Mouse (Mus musculus) stomach, postnatal 0 days (tissue): Measurements from ENCODE around the gene Ripor2. TPM values are rescaled to one million over a fixed set of nuclear protein-coding genes. Genes with fewer than 3 reads are reported as not detected.
A peak's percentile ranks its signal among the peaks of the same experiment; 100 is the strongest.

Experiments
- ATAC-seq: fragments of 200-750 bp; cut with Nextera tagmentation; 2 replicates; pipeline ENCODE4 v1.8.0; 2017; ENCODE audit not compliant: low FRiP score, low TSS enrichment
- DNase-seq: peaks from one replicate; pipeline ENCODE4 v3.0.0-alpha.2; 2016; ENCODE audit warnings: low spot score
- H3K27ac ChIP-seq: fragments of 300-500 bp; sonication (generic); replicated peaks from 2 replicates; pipeline ENCODE4 v1.5.1; 2014; ENCODE audit warnings: mild to moderate bottlenecking, control low read depth
- H3K27me3 ChIP-seq: fragments of 300-500 bp; sonication (generic); 2 replicates; pipeline ENCODE4 v1.6.1; 2014; ENCODE audit warnings: low read length; ENCODE audit not compliant: control insufficient read depth, insufficient read depth
- H3K36me3 ChIP-seq: fragments of 300-500 bp; sonication (generic); 2 replicates; pipeline ENCODE4 v1.6.1; 2014; ENCODE audit warnings: low read length, mixed read lengths; ENCODE audit not compliant: control insufficient read depth, insufficient read depth
- H3K4me1 ChIP-seq: fragments of 300-500 bp; sonication (generic); replicated peaks from 2 replicates; pipeline ENCODE4 v1.6.1; 2014; ENCODE audit warnings: antibody characterized with exemption; ENCODE audit not compliant: control insufficient read depth, insufficient read depth
- H3K4me2 ChIP-seq: fragments of 300-500 bp; sonication (generic); replicated peaks from 2 replicates; pipeline ENCODE4 v1.6.1; 2014; ENCODE audit warnings: low read depth, mild to moderate bottlenecking, control low read depth, moderate library complexity
- H3K4me3 ChIP-seq: fragments of 300-500 bp; sonication (generic); 2 replicates; pipeline ENCODE4 v1.5.1; 2014; ENCODE audit warnings: low read depth, low read length, control low read depth
- H3K9ac ChIP-seq: fragments of 300-500 bp; sonication (generic); 2 replicates; pipeline ENCODE4 v1.6.1; 2014; ENCODE audit warnings: mild to moderate bottlenecking, low read length, control low read depth, mixed read lengths
- H3K9me3 ChIP-seq: fragments of 300-500 bp; sonication (generic); 2 replicates; pipeline ENCODE4 v1.6.1; 2016; ENCODE audit warnings: low read length; ENCODE audit not compliant: control insufficient read depth
- CTCF ChIP-seq: IDR thresholded peaks from 2 replicates; pipeline ENCODE4 v1.5.1; 2016; ENCODE audit warnings: antibody characterized with exemption, low read depth, mild to moderate bottlenecking, moderate library complexity
- EP300 ChIP-seq: optimal IDR thresholded peaks from 2 replicates; pipeline ENCODE3; 2016; ENCODE audit warnings: antibody characterized with exemption
- WGBS: fragments of 180-500 bp; shearing (Covaris S2); extraction: QIAGEN DNeasy Blood & Tissue Kit; methylation state at CpG from one replicate; pipeline ENCODE4 v1.1.7; 2014; 5-methylcytosine and 5-hydroxymethylcytosine counted together
- polyA plus RNA-seq: library from polyadenylated mRNA; unstranded; fragments of >200 nt; fragmentation: Nextera tagmentation; extraction: Ambion mirVana; gene quantifications from 2 replicates; pipeline ENCODE4 v1.2.1, GENCODE M21; 2015

Gene Ripor2
- polyA plus RNA-seq, 1 experiment from 2014 or later: 1.6 TPM

GRCm38 (mm10) chr13:24617076-24617798, 35.2 kb downstream of the Ripor2 start:
- Histone ChIP-seq H3K9me3 (no peaks in the 10 kb centered on the region), H3K4me1 (no peaks in the 10 kb centered on the region), H3K36me3 (no peaks in the 10 kb centered on the region), H3K27ac (no peak overlapping the region), H3K9ac (no peak overlapping the region), H3K4me3 (no peak overlapping the region), H3K4me2 (no peak overlapping the region), H3K27me3 (no peaks in the 10 kb centered on the region)
- TF ChIP-seq EP300 (no peak), CTCF (no peak)
- DNase-seq (no peak), ATAC-seq (no peak)
- 54% methylated on average over 6 of the region's 6 CpGs for WGBS

- Histone ChIP-seq H3K36me3 (no peaks in the 10 kb centered on the region), H3K27ac (no peak overlapping the region), H3K9me3 (no peaks in the 10 kb centered on the region), H3K27me3 (no peaks in the 10 kb centered on the region), H3K9ac (no peak overlapping the region), H3K4me1 (no peaks in the 10 kb centered on the region), H3K4me3 (no peak overlapping the region), H3K4me2 (no peak overlapping the region)
- ATAC-seq (no peak), DNase-seq (no peak)
- TF ChIP-seq CTCF (no peak), EP300 (no peak)
- WGBS: 55% methylated on average over 2 of the region's 2 CpGs
These were observed 35.8 kb downstream of the Ripor2 start for GRCm38 (mm10) chr13:24617799-24618130.

- H3K36me3 ChIP-seq: no peaks in the 10 kb centered on the region
- DNase-seq: no peak
- no peak overlapping the region for H3K4me2 ChIP-seq
- WGBS: 94% methylated on average over 1 of the region's 1 CpGs
- TF ChIP-seq EP300 (no peak), CTCF (no peak)
- no peaks in the 10 kb centered on the region for H3K27me3 ChIP-seq
- no peak overlapping the region for H3K9ac ChIP-seq
- H3K27ac ChIP-seq: no peak overlapping the region
- no peaks in the 10 kb centered on the region for H3K4me1 ChIP-seq
- no peak for ATAC-seq
- H3K9me3 ChIP-seq: no peaks in the 10 kb centered on the region
- no peak overlapping the region for H3K4me3 ChIP-seq
These were observed 37.7 kb downstream of the Ripor2 start for GRCm38 (mm10) chr13:24619711-24620110.

GRCm38 (mm10) chr13:24620439-24620838, 38.5 kb downstream of the Ripor2 start:
- Histone ChIP-seq H3K36me3 (no peaks in the 10 kb centered on the region), H3K4me1 (no peaks in the 10 kb centered on the region), H3K27me3 (no peaks in the 10 kb centered on the region), H3K9me3 (no peaks in the 10 kb centered on the region), H3K4me3 (no peak overlapping the region), H3K9ac (no peak overlapping the region), H3K4me2 (no peak overlapping the region), H3K27ac (peak overlapping the region; percentile 59)
- DNase-seq (no peak), ATAC-seq (peak; percentile 75; the same call in 1 of the 2 replicates)
- TF ChIP-seq CTCF (no peak), EP300 (no peak)
- 24% methylated on average over 6 of the region's 6 CpGs for WGBS

GRCm38 (mm10) chr13:24623631-24624030, 41.6 kb downstream of the Ripor2 start:
- H3K27ac ChIP-seq: no peak overlapping the region
- ATAC-seq: no peak
- H3K4me3 ChIP-seq: no peak overlapping the region
- TF ChIP-seq CTCF (no peak), EP300 (no peak)
- H3K4me2 ChIP-seq: no peak overlapping the region
- H3K9ac ChIP-seq: no peak overlapping the region
- no peaks in the 10 kb centered on the region for H3K36me3 ChIP-seq
- no peaks in the 10 kb centered on the region for H3K4me1 ChIP-seq
- no peak for DNase-seq
- no peaks in the 10 kb centered on the region for H3K27me3 ChIP-seq
- no peaks in the 10 kb centered on the region for H3K9me3 ChIP-seq
- WGBS: 77% methylated on average over 4 of the region's 4 CpGs

GRCm38 (mm10) chr13:24625071-24625470, 43.1 kb downstream of the Ripor2 start:
- no peak for DNase-seq
- Histone ChIP-seq H3K27ac (no peak overlapping the region), H3K4me1 (no peaks in the 10 kb centered on the region), H3K4me2 (no peak overlapping the region), H3K4me3 (no peak overlapping the region), H3K27me3 (no peaks in the 10 kb centered on the region), H3K36me3 (no peaks in the 10 kb centered on the region), H3K9ac (no peak overlapping the region), H3K9me3 (no peaks in the 10 kb centered on the region)
- TF ChIP-seq EP300 (no peak), CTCF (no peak)
- no peak for ATAC-seq
- WGBS: 75% methylated on average over 5 of the region's 5 CpGs
